Mouse (Mus musculus): ENCODE measurements around the gene Lrrc8e. TPM values are rescaled to one million over a fixed set of nuclear protein-coding genes. Genes with fewer than 3 reads are reported as not detected.

Lrrc8e gene
- total RNA-seq (2022), result under 1 TPM in 1 of 4 experiments, not detected in 3; 0.08 TPM

- DNase-seq (ENCODE audit: low spot score in 2 of 2), result no peak
Measured at GRCm38 (mm10) chr8:4226739-4227347, at the start of gene Lrrc8e. Gene Lrrc8e (plus strand): TSS chr8:4226827.

GRCm38 (mm10) chr8:4183409-4183808, 43.2 kb upstream of the Lrrc8e start:
- no peak for DNase-seq (ENCODE audit: low spot score in 2 of 2)

- no peak for DNase-seq (ENCODE audit: low spot score in 2 of 2)
Measured at GRCm38 (mm10) chr8:4186151-4186550, 40.5 kb upstream of the Lrrc8e start.

- DNase-seq (ENCODE audit: low spot score in 2 of 2), result no peak
Measured at GRCm38 (mm10) chr8:4188605-4189004, 38.0 kb upstream of the Lrrc8e start.

GRCm38 (mm10) chr8:4189031-4189722, 37.5 kb upstream of the Lrrc8e start:
- DNase-seq (ENCODE audit: low spot score in 2 of 2), result no peak

- DNase-seq (ENCODE audit: low spot score in 2 of 2), result no peak
Measured at GRCm38 (mm10) chr8:4192305-4192704, 34.3 kb upstream of the Lrrc8e start.

GRCm38 (mm10) chr8:4192807-4193587, 33.6 kb upstream of the Lrrc8e start:
- peak; percentile 77 to 82 for DNase-seq (ENCODE audit: low spot score in 2 of 2)

- no peak for DNase-seq (ENCODE audit: low spot score in 2 of 2)
Measured at GRCm38 (mm10) chr8:4193588-4193894, 33.1 kb upstream of the Lrrc8e start.

- DNase-seq (ENCODE audit: low spot score in 2 of 2), result no peak
Measured at GRCm38 (mm10) chr8:4201321-4201720, 25.3 kb upstream of the Lrrc8e start.

- DNase-seq (ENCODE audit: low spot score in 2 of 2), result no peak
Measured at GRCm38 (mm10) chr8:4205246-4206123, 21.1 kb upstream of the Lrrc8e start.

- no peak for DNase-seq (ENCODE audit: low spot score in 2 of 2)
Measured at GRCm38 (mm10) chr8:4206182-4207015, 20.2 kb upstream of the Lrrc8e start.

- DNase-seq (ENCODE audit: low spot score in 2 of 2), result no peak
Measured at GRCm38 (mm10) chr8:4207016-4207350, 19.6 kb upstream of the Lrrc8e start.

GRCm38 (mm10) chr8:4211097-4211496, 15.5 kb upstream of the Lrrc8e start:
- DNase-seq (ENCODE audit: low spot score in 2 of 2), result no peak

GRCm38 (mm10) chr8:4212809-4213209, 13.8 kb upstream of the Lrrc8e start:
- DNase-seq (ENCODE audit: low spot score in 2 of 2), result no peak

GRCm38 (mm10) chr8:4213210-4214005, 13.2 kb upstream of the Lrrc8e start:
- no peak for DNase-seq (ENCODE audit: low spot score in 2 of 2)

- no peak for DNase-seq (ENCODE audit: low spot score in 2 of 2)
Measured at GRCm38 (mm10) chr8:4214006-4214980, 12.3 kb upstream of the Lrrc8e start.

GRCm38 (mm10) chr8:4216296-4216695, 10.3 kb upstream of the Lrrc8e start:
- no peak for DNase-seq (ENCODE audit: low spot score in 2 of 2)

- DNase-seq (ENCODE audit: low spot score in 2 of 2), result no peak
Measured at GRCm38 (mm10) chr8:4216791-4217621, 9.6 kb upstream of the Lrrc8e start, which contains the start of gene Prr36. Gene Prr36 (minus strand): TSS chr8:4217459.

All from gastrocnemius, adult 8-10 months (tissue).